Mouse (Mus musculus) ZHBTc4 (cell line): ENCODE results near the gene Reln.
A peak's percentile ranks its signal among the peaks of the same experiment; 100 is the strongest.

ENCODE experiments used
- DNase-seq: peaks from one replicate; pipeline ENCODE4 v3.0.0-alpha.2; 2011; ENCODE audit warnings: low read depth, low spot score

Reln gene

DNA sequence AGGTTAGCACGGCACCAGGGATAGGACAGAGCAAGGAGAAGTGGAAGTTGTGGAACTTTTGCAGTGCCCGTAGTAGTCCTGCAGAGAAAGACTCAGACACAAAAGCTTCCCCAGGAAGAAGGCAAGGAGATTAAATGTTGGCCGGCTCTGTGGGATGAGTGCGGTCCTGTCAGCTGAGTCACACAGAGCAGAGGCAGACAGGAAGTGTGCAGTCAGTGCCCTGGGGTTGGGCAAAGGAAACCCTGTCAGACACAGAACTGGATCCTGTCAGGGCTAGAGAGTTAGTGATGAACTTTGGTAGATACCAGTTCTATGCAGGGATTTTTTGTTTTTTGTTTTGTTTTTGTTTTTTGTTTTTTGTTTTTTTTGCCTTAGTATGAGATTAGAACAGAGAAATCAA is 120.0 kb downstream of the Reln start:
- DNase-seq, result no peak

DNA sequence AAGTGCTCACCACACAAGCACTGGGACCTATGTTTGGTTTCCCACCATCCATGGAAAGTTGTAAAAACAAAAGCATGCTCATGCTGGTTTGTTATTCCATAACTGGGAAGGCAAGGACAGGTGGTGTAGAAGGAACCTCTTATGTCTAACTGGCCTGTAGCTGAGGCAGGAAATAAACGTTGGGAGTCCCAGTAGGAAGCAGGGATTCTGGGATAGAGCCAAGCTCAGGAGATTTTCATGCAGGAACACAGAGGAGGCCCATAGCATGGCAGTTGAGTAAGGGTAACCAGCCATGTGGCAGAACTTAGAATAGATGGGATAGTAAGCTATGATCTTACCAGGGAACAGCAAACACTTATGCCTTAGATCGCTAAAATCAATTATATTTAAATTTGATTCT is 120.6 kb downstream of the Reln start:
- no peak for DNase-seq

DNA sequence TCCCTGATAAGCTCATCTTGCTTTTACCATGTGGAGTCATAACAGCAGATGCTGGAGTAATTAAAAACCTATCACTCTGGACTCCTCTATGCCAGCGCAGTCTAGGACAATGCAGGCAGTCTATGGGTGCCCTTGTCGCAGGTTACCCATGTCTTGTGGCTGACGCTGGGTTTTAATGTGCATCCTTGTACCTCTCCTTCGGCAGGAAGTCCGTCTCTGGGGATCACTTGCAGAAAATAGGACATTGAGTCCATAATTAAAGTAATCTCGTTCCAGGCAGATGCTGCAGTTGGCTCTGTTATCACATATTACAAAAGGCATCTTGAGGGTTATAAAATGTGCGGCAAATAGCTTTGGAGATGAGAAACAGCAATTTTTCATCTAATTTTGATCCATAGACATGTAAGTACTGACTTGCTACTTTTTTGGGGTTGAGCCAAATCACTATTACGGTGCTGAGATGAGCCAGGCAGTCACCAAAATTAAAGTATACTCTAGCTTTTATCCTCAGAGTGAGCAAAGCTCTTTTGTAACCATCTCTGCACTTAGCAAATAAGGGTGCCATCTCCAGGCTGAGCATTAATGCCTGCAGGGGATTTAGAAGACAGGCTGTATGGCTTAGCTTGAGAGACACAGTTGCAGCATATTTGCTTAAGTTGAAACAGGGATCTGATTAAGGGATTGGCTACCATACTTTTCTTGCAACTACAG is 136.0 kb downstream of the Reln start:
- DNase-seq, result no peak

DNA sequence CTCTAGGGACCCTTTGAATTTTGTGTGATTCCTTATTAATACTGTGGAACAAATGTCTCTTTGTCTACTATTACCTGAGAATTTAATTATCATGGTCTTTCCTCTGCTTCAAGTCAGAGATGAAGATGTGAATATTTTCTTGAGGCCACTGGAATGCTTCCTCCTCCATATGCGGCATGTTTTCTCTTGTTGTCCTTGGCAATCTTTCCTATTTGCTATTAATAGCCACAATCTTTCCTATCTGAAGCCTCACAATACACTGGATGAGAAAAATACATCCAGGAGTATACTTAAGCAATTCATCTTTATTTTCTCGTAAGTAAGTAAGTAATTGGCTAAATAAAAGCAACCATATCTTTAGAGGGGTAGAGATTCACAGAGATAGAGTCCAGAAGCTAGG is 146.6 kb downstream of the Reln start:
- DNase-seq, result no peak

GRCm38 (mm10) chr5:22196891-22197290 is 147.6 kb downstream of the Reln start:
- no peak for DNase-seq

DNA sequence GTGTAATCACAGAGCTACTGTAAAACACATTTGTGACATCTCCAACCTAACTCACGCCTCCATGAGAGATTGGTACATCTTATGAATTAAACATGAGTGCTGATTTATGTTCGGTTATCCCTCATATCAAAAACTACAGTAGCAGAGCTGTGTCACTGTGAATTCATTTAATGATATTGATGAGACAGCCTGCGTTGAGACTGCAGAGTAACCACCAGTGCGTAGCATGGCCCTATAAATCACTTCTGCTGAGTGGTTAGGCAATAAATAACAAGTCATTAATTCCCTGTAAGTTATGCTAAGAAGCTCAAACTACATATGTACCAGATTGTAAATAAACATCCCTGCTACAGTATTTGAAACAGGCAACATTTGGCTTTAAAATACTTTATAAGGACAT is 148.0 kb downstream of the Reln start:
- DNase-seq, result no peak

DNA sequence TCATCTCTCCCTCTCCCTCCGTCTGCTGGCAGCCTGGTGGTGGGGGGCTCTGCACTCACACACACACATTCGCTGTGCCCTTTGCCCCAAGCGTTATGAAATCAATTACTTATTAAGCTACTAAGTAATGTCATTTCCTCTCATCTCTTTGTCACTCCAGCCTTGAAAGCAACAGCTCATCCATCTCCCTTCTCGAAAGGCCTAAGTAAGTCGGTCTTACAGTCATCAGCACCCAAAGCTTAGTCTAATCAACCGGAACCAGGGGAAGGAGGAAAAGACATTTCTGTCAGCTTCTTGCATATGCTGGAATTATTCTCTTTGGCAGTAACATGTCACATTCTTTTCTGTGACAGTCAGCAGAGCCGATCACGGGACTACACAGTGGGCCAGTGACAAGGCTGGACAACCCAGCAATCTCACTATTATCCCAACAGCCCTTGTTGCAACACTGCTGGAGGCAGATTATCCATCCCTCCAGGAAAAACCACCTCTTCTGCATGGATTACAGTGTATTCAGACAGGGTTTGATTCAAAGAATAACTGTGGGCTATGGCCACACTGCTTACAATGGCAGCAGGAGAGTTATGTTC is 149.1 kb downstream of the Reln start:
- DNase-seq, result no peak

DNA sequence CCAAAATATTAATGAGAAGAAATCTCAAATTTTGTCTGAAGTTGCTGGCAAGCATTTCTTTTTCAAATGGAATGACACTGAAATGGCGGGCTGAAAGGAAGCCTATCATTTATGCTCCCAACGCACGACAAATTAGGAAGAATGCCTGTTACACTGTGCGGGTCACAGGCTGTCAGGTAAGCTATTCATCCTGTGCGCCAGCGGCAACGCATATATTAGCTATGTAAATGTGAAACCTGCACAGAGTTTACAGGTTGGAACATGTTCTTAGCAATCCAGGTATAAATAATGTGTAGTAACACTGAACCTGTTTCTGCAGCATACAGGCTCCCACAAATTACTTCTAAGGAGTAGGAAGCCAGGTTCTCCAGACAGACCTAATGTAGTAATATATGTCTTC is 152.7 kb downstream of the Reln start:
- DNase-seq, result peak; percentile 4

- DNase-seq, result no peak
Observed at GRCm38 (mm10) chr5:22190333-22190732, 154.2 kb downstream of the Reln start.

DNA sequence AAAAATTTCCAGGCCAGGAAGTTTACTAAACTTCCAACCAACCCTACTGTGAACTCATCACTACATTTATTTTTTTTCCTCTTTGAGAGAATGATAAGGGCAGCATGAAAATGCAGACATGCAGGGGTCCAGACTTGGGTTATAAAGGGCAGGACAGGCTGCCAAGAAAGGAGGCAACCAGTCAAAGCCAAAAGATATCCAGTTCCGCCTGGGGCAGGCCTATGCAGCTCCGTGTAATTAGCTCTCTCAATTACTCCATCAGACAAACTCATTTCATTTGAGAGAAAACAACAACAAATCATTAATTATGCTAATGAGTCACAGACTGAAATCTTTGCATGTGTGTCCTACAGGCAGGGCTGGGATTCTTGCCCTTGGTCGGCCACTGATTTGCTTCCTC is 156.9 kb downstream of the Reln start:
- no peak for DNase-seq

DNA sequence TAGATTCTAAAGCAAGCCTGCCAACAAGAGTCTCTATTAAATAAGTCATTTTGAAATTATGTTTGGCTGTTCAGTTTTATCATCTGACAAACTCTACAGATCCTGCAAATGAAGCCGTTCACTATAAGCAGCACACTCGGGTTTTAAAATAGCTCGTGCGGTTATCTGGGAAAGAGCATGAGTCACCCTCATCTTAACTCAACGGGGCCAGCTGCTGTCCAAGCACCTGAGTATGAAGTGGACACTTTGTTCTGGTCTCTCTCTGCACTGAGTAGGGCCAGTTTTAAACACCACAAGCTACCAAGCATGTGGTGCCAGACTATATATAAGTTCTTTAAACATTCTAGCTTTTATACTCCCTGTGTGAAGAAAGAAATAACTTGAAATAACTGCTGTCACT is 168.0 kb downstream of the Reln start:
- no peak for DNase-seq

DNA sequence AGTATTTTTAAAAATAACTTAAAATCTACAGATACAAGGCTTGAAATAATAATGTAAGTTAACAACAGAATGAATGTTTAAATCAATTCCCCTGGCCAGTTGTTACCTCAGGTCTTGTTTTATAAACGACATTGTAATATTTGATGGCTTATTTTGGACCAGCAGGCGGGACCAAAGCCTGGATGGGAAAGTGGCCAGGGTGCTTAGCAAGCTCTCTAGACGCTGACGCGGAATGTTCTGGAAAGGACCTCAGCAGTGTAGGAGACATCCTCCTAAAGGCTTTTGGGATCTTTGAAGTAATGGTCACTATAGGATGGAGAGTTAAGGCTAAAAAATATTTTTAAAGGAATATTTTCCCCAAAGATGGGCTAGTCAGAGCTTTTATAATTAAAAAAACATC is 173.2 kb downstream of the Reln start:
- DNase-seq, result no peak

DNA sequence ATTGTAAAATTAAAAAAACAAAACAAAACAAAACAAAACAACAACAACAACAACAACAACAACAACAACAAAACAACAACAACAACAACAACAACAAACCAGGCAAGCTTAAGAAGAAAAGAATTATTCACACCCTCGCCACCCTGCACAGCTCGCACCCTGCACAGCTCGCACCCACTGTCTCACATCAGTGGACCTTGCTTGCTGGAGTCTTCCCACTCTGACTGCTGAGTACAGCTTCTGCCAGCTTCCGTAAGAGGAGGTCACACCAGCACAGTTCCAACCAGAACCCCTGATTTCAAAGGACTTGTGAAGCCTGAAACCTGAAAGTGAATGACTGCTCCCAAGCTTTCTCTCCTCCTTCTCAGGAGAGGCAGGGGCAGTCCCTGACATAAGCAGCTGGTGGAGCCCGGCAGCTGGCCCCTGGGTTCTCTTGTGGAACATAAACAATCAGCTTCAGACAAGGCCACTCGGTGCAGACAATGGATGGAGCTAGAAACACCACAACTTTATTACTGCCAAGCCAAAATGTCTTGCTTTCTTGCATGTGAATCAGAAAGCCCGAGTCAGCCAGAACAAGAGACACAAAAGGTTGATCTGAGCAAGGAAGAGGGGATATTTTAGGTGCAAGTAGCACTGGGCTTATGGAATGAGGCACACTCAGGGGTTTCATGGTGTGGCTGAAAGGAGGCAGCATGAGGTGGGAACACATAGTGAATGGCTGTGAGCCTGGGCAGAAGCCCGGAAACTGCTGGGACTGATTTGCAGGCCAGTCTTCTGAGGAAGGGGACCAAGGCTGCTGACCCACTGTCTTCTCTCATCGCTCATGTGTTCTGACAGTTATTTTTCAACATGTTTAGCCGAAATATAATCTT is 180.2 kb downstream of the Reln start:
- DNase-seq, result no peak

- DNase-seq, result no peak
Observed at GRCm38 (mm10) chr5:22160935-22161334, 183.6 kb downstream of the Reln start.

- no peak for DNase-seq
Observed at GRCm38 (mm10) chr5:22158754-22159153, 185.7 kb downstream of the Reln start.

- no peak for DNase-seq
Observed at GRCm38 (mm10) chr5:22153601-22154000, 190.9 kb downstream of the Reln start.

- no peak for DNase-seq
Observed at GRCm38 (mm10) chr5:22141821-22142220, 202.7 kb downstream of the Reln start.

DNA sequence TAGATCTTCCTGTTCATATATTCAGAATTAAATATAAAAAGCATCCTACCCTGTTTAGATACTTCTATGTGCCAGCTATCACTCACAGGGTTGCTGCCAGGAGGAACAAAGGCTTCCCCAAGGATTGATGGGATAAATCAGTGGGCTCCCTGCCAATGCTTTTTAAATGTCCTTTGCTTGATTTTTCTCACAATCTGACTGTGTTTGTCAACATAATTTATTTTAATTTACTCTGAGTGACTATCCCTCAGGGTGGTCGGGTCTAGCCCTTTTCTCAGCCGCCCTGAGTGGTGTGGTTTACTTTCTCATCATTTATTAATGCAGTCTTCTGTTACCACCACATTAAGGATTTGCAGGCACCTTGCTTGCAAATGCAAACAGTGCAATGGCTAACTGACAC is 205.5 kb downstream of the Reln start:
- DNase-seq, result no peak

DNA sequence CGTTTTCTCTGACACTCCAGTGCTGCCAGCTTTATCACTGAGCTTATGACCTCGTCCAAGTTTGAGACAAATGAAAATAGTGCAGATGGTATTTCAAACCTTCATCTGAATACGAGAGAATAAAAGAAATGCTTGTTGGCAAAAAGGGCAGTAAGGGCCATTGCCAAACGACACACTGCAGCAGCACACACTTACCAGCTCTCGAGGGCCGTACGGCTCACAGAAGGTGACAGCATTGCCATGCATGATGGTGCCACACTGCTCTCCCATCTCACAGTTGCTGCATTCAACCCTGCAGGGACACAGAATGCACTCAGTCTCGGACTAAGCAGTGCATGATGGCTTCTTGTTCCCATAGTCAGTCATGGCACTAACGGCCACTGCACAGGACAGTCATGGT is 210.1 kb downstream of the Reln start:
- DNase-seq, result no peak

DNA sequence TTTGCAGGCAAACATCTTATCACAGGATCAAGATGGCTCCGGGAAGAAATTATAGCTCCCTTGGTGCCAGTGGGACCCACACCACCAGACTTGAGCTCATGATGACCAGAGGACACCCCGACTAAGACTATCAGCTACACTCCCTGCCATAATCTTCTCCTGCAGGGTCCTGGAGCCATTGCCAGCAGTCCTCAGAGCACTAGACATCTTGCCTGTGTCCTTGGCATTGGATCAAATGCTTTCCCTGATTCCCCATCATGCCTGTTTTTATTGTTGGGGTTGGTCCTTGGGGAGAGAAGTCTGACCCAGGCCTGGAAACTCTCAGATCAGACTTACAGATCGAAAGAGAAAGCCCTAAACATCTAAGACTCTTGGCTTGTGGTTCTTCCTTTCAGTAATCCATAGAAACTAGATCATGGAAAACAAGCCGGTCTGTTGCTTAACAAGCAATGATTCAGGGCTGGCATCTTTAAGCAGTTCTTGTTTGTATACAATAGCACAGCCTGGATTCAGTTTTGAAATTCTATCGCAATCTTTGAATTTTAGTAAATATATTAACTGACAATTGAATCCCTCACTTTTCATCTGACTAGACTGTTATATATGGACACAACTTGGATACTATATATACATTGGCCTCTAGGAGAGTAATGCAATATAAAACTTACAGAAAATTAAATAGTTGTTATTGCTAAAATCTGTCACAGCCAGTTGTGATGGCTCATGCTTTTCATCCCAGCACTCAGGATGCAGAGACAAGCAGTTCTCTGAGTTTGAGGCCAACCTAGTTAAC is 212.6 kb downstream of the Reln start:
- DNase-seq, result no peak

DNA sequence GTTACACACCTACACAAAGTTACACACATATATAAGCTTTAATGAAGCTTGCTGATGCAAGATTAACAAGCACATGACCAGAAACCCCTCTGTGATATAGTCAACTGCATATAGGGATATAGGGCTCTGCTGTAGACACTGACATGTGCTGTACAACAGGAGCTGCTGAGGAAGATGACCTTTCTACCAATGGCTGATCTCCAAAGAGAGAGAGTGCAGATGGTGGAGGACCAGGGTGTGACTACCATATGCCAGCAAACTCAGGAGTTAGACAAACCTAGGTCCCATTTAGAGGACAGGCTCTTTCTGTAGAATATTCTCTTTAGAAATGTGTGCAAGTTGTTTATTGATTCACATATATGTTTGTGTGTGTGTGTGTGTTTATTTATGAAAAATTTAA is 216.9 kb downstream of the Reln start:
- no peak for DNase-seq

DNA sequence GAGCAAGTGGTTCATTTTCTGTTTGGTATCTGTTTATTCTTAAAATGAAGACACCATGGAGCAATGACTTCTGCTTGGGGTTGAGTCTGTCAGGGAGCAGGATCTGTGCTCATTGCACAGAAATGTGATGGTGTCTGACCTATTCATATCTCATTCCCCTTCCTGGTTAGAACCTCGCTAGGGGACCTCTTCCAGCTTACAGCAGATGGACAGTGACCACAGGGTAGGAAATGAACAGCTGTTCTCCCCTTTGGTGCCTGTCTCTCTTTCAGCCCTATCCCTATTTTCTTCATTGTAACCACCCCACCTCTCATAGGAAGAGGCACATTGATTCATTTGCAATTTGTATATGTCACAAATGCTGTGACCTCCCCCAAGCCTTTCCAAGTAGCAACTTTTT is 225.2 kb downstream of the Reln start:
- no peak for DNase-seq
